Mouse (Mus musculus): ENCODE results near the gene Rgl2.

DNA sequence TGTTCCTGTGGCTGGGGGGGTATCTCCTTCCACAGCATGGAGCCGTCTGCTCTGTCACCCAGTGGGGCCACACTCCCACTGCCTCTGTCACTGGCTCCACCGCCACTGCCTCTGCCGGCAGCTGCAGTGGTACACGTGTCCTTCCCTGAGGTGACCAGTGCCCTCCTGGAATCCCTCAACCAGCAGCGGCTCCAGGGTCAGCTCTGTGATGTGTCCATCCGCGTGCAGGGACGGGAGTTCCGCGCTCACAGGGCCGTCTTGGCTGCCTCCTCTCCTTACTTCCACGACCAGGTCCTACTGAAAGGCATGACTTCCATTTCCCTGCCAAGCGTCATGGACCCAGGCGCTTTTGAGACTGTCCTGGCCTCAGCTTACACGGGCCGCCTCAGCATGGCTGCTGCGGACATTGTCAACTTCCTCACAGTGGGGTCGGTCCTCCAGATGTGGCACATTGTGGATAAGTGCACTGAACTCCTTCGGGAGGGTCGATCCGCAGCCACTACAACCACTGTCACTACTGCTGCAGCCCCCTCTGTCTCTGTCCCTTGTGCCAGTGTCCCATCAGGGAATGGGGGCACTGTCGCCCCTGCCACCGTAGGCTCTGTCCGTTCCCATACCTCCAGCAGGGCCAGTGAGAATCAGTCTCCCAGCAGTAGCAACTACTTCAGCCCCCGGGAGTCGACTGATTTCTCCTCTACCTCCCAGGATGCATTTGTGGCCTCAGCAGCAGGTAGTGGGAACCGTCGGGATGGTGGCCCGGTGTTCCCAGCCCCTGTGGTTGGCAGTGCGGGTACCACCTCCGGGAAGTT, 12.3 kb upstream of the Rgl2 start:
- TF ChIP-seq CTCF (IDR thresholded peaks at IDR 0.05; ENCODE audit: borderline replicate concordance, insufficient read depth, low read length) (no peak), POLR2A (IDR thresholded peaks at IDR 0.05; ENCODE audit: low read depth, low read length) (no peak)
